Mouse (Mus musculus) forebrain, embryonic 10.5 days (tissue): ENCODE measurements around the gene Plp2. TPM values are rescaled to one million over a fixed set of nuclear protein-coding genes. Genes with fewer than 3 reads are reported as not detected.

Source experiments
- DNase-seq: peaks from one replicate; pipeline ENCODE4 v3.0.0-alpha.2; 2017; ENCODE audit warnings: low spot score; ENCODE audit errors: extremely low spot score
- H3K27ac ChIP-seq: fragments of 300-500 bp; sonication (generic); 2 replicates; pipeline ENCODE4 v1.5.1; 2016; ENCODE audit warnings: mild to moderate bottlenecking
- H3K27me3 ChIP-seq: fragments of 300-500 bp; sonication (generic); 2 replicates; pipeline ENCODE4 v1.6.1; 2016; ENCODE audit warnings: mild to moderate bottlenecking; ENCODE audit not compliant: poor library complexity, severe bottlenecking
- H3K36me3 ChIP-seq: fragments of 300-500 bp; sonication (generic); replicated peaks from 2 replicates; pipeline ENCODE4 v1.6.1; 2016; ENCODE audit warnings: mild to moderate bottlenecking, moderate library complexity
- H3K4me1 ChIP-seq: fragments of 300-500 bp; sonication (generic); 2 replicates; pipeline ENCODE4 v1.6.1; 2016
- H3K4me3 ChIP-seq: fragments of 300-500 bp; sonication (generic); 2 replicates; pipeline ENCODE4 v1.5.1; 2016; ENCODE audit warnings: mild to moderate bottlenecking, moderate library complexity
- H3K9me3 ChIP-seq: fragments of 300-500 bp; sonication (generic); 2 replicates; pipeline ENCODE4 v1.6.1; 2016; ENCODE audit warnings: mild to moderate bottlenecking, moderate library complexity
- WGBS: fragments of 180-500 bp; shearing (Covaris S2); methylation state at CpG from one replicate; pipeline ENCODE4 v1.1.7; 2016; 5-methylcytosine and 5-hydroxymethylcytosine counted together
- polyA plus RNA-seq: library from polyadenylated mRNA; unstranded; fragments of >200 nt; fragmentation: Nextera tagmentation; extraction: Ambion mirVana; gene quantifications from 2 replicates; pipeline ENCODE4 v1.2.1, GENCODE M21; 2016

Plp2 gene
- polyA plus RNA-seq, 1 experiment from 2014 or later: 49.7 TPM

- DNase-seq: no peak
- no peaks in the 10 kb centered on the region for H3K36me3 ChIP-seq
- no peaks in the 10 kb centered on the region; the same call in 1 of the 2 replicates for H3K9me3 ChIP-seq
- peaks cover 15% of the 10 kb centered on the region for H3K27me3 ChIP-seq
- no peak overlapping the region for H3K4me3 ChIP-seq
- H3K4me1 ChIP-seq: peaks cover 7% of the 10 kb centered on the region
- H3K27ac ChIP-seq: no peak overlapping the region
- WGBS: 43% methylated on average over 3 of the region's 3 CpGs
Measured at GRCm38 (mm10) chrX:7678986-7679385, 7.8 kb upstream of the Plp2 start.

- 29% methylated on average over 10 of the region's 10 CpGs for WGBS
- peaks cover 12% of the 10 kb centered on the region for H3K27me3 ChIP-seq
- peaks cover 16% of the 10 kb centered on the region for H3K4me1 ChIP-seq
- H3K27ac ChIP-seq: peak overlapping the region; percentile 44; the same call in 1 of the 2 replicates
- no peaks in the 10 kb centered on the region for H3K36me3 ChIP-seq
- peak overlapping the region; percentile 34 for H3K4me3 ChIP-seq
- DNase-seq: no peak
- H3K9me3 ChIP-seq: no peaks in the 10 kb centered on the region; the same call in 1 of the 2 replicates
Measured at GRCm38 (mm10) chrX:7675001-7675380, 3.8 kb upstream of the Plp2 start.

GRCm38 (mm10) chrX:7674284-7675000 lies 3.3 kb upstream of the Plp2 start:
- H3K4me3 ChIP-seq: peak overlapping the region; percentile 34
- DNase-seq: no peak
- no peaks in the 10 kb centered on the region; the same call in 1 of the 2 replicates for H3K9me3 ChIP-seq
- H3K27me3 ChIP-seq: peaks cover 12% of the 10 kb centered on the region
- WGBS: 26% methylated on average over 28 of the region's 28 CpGs
- H3K27ac ChIP-seq: peak overlapping the region; percentile 44; the same call in 1 of the 2 replicates
- H3K36me3 ChIP-seq: no peaks in the 10 kb centered on the region
- H3K4me1 ChIP-seq: peaks cover 16% of the 10 kb centered on the region

DNA sequence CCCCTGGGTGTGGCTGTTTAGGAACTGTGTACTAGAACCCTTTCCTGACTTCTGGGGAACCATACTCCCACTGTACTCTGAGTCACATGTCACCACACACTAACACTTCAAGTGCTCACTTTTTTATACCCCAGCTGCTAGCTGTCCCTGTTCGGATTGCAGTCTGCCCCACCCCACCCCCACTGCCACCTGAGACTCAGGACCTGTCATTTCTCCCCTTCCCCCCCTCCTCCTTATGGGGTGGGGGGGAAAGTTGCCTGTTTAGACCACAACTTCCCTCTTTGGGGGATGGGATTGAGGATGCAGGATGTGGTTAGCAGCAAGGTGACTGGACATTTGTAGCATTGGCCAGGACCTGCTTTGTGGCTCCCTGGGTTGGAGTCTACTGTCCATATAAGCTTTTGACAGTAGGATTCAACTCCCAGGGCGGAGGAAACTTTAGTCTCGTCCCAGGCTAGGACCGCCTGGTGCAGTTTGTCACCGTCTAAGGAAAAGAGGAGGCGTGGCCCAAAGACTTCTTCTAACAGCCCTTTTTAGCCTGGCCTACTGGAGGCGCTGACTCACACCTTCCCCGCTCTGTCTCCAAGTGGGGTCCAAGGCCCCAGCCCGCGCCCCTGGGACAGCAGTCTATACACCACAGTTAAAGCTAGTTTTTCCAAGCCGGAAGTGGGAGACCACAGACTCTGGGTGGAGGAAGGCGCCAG lies 2.5 kb upstream of the Plp2 start:
- DNase-seq: no peak
- H3K4me3 ChIP-seq: no peak overlapping the region; the same call in 1 of the 2 replicates
- H3K36me3 ChIP-seq: peaks cover 6% of the 10 kb centered on the region
- H3K4me1 ChIP-seq: peaks cover 16% of the 10 kb centered on the region
- no peaks in the 10 kb centered on the region; the same call in 1 of the 2 replicates for H3K9me3 ChIP-seq
- peaks cover 12% of the 10 kb centered on the region for H3K27me3 ChIP-seq
- H3K27ac ChIP-seq: no peak overlapping the region
- WGBS: 33% methylated on average over 12 of the region's 12 CpGs

- no peak for DNase-seq
- Histone ChIP-seq H3K36me3 (peaks cover 8% of the 10 kb centered on the region), H3K27me3 (peaks cover 12% of the 10 kb centered on the region), H3K27ac (no peak overlapping the region), H3K4me1 (peaks cover 16% of the 10 kb centered on the region), H3K4me3 (no peak overlapping the region), H3K9me3 (no peaks in the 10 kb centered on the region; the same call in 1 of the 2 replicates)
- 61% methylated on average over 6 of the region's 6 CpGs for WGBS
Measured at GRCm38 (mm10) chrX:7672739-7673138, 1.5 kb upstream of the Plp2 start.

- DNase-seq: no peak
- H3K4me3 ChIP-seq: peak overlapping the region; percentile 57
- H3K27me3 ChIP-seq: peaks cover 8% of the 10 kb centered on the region
- H3K9me3 ChIP-seq: 0 out of 2 replicates have a peak, but pooled peaks cover 4% of the 10 kb centered on the region
- peaks cover 18% of the 10 kb centered on the region for H3K36me3 ChIP-seq
- H3K27ac ChIP-seq: peak overlapping the region; percentile 83
- WGBS: 19% methylated on average over 18 of the region's 19 CpGs
- peaks cover 16% of the 10 kb centered on the region for H3K4me1 ChIP-seq
Measured at GRCm38 (mm10) chrX:7670390-7670881, 754 bp downstream of the Plp2 start.

GRCm38 (mm10) chrX:7665739-7666502 lies 5.3 kb downstream of the Plp2 start:
- DNase-seq: no peak

DNA sequence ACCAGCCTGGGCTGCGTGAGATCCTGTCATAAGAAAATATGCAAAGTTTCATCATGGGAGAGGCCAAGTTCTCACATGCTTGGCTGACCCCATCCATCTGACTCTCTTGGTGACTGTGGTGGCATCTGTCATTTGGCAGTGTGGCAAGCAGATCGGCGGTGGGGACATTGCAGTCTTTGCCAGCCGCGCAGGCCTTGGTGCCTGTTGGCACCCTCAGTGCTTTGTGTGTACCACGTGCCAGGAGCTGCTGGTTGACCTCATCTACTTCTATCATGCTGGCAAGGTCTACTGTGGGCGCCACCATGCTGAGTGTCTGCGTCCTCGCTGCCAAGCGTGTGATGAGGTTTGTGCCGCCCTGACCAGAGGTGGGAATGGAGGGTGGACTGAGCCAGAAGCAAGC lies 6.4 kb downstream of the Plp2 start:
- H3K4me1 ChIP-seq: no peaks in the 10 kb centered on the region
- no peak overlapping the region for H3K27ac ChIP-seq
- DNase-seq: no peak
- H3K4me3 ChIP-seq: no peak overlapping the region
- 91% methylated on average over 11 of the region's 11 CpGs for WGBS
- no peaks in the 10 kb centered on the region for H3K27me3 ChIP-seq
- H3K36me3 ChIP-seq: peaks cover 18% of the 10 kb centered on the region
- H3K9me3 ChIP-seq: 0 out of 2 replicates have a peak, but pooled peaks cover 6% of the 10 kb centered on the region

More at GRCm38 (mm10) chrX:7665739-7666502, 5.3 kb downstream of the Plp2 start:
- H3K4me1 ChIP-seq: peaks cover 7% of the 10 kb centered on the region; the same call in 1 of the 2 replicates
- H3K27me3 ChIP-seq: no peaks in the 10 kb centered on the region
- H3K9me3 ChIP-seq: 0 out of 2 replicates have a peak, but pooled peaks cover 6% of the 10 kb centered on the region
- H3K4me3 ChIP-seq: no peak overlapping the region
- peaks cover 18% of the 10 kb centered on the region for H3K36me3 ChIP-seq
- 82% methylated on average over 21 of the region's 21 CpGs for WGBS
- no peak overlapping the region for H3K27ac ChIP-seq

DNA sequence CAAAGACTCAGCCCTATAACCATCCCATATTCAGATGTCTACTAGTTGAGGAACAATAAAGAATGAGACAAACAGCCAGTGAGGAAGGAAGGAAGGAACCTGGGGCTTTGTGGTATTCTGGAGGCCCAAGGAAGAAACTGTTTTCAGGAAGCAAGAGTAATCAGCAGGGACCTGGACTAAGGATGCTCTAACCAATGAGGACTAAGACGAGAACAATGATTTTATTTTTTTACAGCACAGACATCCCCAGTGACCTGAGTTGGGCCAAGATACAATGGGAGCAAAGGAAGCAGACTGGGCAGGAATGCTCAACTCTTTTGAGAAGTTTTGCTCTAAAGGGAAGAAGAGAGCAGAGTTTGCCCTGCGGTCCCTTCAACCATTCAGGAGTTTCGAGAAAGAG lies 8.3 kb downstream of the Plp2 start:
- Histone ChIP-seq H3K4me3 (no peak overlapping the region), H3K36me3 (peaks cover 11% of the 10 kb centered on the region), H3K4me1 (peaks cover 14% of the 10 kb centered on the region), H3K27ac (no peak overlapping the region), H3K9me3 (0 out of 2 replicates have a peak, but pooled peaks cover 6% of the 10 kb centered on the region), H3K27me3 (no peaks in the 10 kb centered on the region)
- no peak for DNase-seq
- 90% methylated on average over 3 of the region's 3 CpGs for WGBS

GRCm38 (mm10) chrX:7661086-7661485 lies 10.1 kb downstream of the Plp2 start:
- H3K4me1 ChIP-seq: peaks cover 25% of the 10 kb centered on the region
- DNase-seq: no peak
- no peak overlapping the region for H3K27ac ChIP-seq
- H3K9me3 ChIP-seq: peaks cover 3% of the 10 kb centered on the region; the same call in 1 of the 2 replicates
- H3K36me3 ChIP-seq: no peaks in the 10 kb centered on the region
- 86% methylated on average over 4 of the region's 4 CpGs for WGBS
- no peaks in the 10 kb centered on the region for H3K27me3 ChIP-seq
- H3K4me3 ChIP-seq: no peak overlapping the region

DNA sequence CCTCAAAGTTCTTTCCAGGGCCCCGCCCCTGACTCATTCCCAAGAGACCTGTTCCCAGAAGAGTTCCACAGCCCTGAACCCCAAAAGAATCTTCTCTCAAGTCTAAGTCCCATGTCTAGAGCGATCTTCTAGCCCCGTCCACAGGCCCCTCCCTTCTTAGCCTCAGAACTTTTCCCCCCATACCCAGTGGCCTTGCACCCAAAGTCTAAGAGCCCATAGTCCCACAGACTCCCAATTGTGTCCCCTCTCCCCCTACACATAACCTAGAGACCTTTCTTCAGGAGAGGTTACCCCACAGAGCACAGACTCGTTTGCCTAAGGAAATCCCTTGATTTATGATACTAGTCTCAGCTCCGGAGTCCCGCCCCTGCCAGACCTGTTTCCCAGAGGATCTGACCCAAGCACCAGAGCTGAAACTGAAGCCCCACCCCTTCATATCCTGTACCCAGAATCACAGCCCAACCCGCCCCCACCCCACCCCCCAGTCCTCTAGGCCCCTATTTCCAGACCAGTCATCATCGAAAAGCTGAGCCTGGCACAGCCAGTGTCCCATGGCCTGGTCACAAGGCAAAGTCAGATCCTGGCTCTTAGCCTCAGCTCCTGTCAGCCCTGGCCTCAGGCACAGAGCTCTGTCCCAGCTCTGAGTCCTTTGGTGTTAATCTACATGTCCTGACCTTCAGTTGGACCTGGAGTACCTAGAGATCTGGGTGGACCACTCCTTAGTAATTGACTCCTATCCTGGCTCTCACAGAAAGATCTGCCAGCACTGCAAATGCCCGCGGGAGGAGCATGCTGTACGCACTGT lies 12.2 kb downstream of the Plp2 start:
- Histone ChIP-seq H3K27me3 (no peaks in the 10 kb centered on the region), H3K9me3 (peaks cover 2% of the 10 kb centered on the region; the same call in 1 of the 2 replicates), H3K36me3 (no peaks in the 10 kb centered on the region), H3K27ac (peak overlapping the region; percentile 81), H3K4me3 (peak overlapping the region; percentile 51), H3K4me1 (peaks cover 25% of the 10 kb centered on the region)
- WGBS: 57% methylated on average over 11 of the region's 11 CpGs
- DNase-seq: no peak
